Mouse (Mus musculus): ENCODE results near the gene Ndufs7. TPM values are rescaled to one million over a fixed set of nuclear protein-coding genes. Genes with fewer than 3 reads are reported as not detected.

Gene Ndufs7
- polyA plus RNA-seq, 1 experiment from 2014 or later, result 265 TPM

- H3K4me3 ChIP-seq (replicated peaks), result no peak overlapping the region
- H3K36me3 ChIP-seq, result peaks cover 29% of the 10 kb centered on the region
- ATAC-seq, result no peak
- no peaks in the 10 kb centered on the region for H3K27me3 ChIP-seq
- H3K9ac ChIP-seq (replicated peaks), result peak overlapping the region; percentile 53
- H3K4me1 ChIP-seq (replicated peaks), result peaks cover 68% of the 10 kb centered on the region
- 0 out of 2 replicates have a peak overlapping the region, but pooled peaks have one; percentile 30 for H3K27ac ChIP-seq
- H3K9me3 ChIP-seq, result no peaks in the 10 kb centered on the region
- H3K4me2 ChIP-seq (replicated peaks), result no peak overlapping the region
- 100% methylated on average over 2 of the region's 2 CpGs for WGBS
Observed at GRCm38 (mm10) chr10:80270099-80270498, 21.2 kb downstream of the Ndufs7 start.

GRCm38 (mm10) chr10:80270734-80271181 is 21.8 kb downstream of the Ndufs7 start:
- H3K4me3 ChIP-seq (replicated peaks), result no peak overlapping the region
- no peak overlapping the region for H3K4me2 ChIP-seq (replicated peaks)
- no peak for ATAC-seq
- H3K9me3 ChIP-seq, result no peaks in the 10 kb centered on the region
- WGBS, result 76% methylated on average over 6 of the region's 6 CpGs
- H3K36me3 ChIP-seq, result peaks cover 33% of the 10 kb centered on the region
- no peaks in the 10 kb centered on the region for H3K27me3 ChIP-seq
- H3K9ac ChIP-seq (replicated peaks), result peak overlapping the region; percentile 53
- 0 out of 2 replicates have a peak overlapping the region, but pooled peaks have one; percentile 30 for H3K27ac ChIP-seq
- H3K4me1 ChIP-seq (replicated peaks), result peaks cover 65% of the 10 kb centered on the region

- Histone ChIP-seq H3K27ac (no peak overlapping the region), H3K27me3 (no peaks in the 10 kb centered on the region), H3K9ac (replicated peaks) (peak overlapping the region; percentile 53), H3K36me3 (peaks cover 38% of the 10 kb centered on the region), H3K4me2 (replicated peaks) (no peak overlapping the region), H3K4me3 (replicated peaks) (no peak overlapping the region), H3K4me1 (replicated peaks) (peaks cover 59% of the 10 kb centered on the region), H3K9me3 (no peaks in the 10 kb centered on the region)
- ATAC-seq, result no peak
- WGBS, result 89% methylated on average over 5 of the region's 5 CpGs
Observed at GRCm38 (mm10) chr10:80271186-80271843, 22.4 kb downstream of the Ndufs7 start.

- Histone ChIP-seq H3K27ac (no peak overlapping the region), H3K9ac (replicated peaks) (no peak overlapping the region; the same call in 1 of the 2 replicates), H3K9me3 (no peaks in the 10 kb centered on the region), H3K4me1 (replicated peaks) (peaks cover 52% of the 10 kb centered on the region), H3K27me3 (no peaks in the 10 kb centered on the region), H3K36me3 (peaks cover 43% of the 10 kb centered on the region), H3K4me3 (replicated peaks) (no peak overlapping the region), H3K4me2 (replicated peaks) (no peak overlapping the region)
- 91% methylated on average over 8 of the region's 8 CpGs for WGBS
- no peak for ATAC-seq
Observed at GRCm38 (mm10) chr10:80271870-80272585, 23.1 kb downstream of the Ndufs7 start.

- WGBS, result 91% methylated on average over 3 of the region's 3 CpGs
- no peaks in the 10 kb centered on the region for H3K27me3 ChIP-seq
- no peak overlapping the region for H3K4me2 ChIP-seq (replicated peaks)
- peaks cover 50% of the 10 kb centered on the region for H3K36me3 ChIP-seq
- no peaks in the 10 kb centered on the region for H3K9me3 ChIP-seq
- ATAC-seq, result no peak
- H3K4me3 ChIP-seq (replicated peaks), result no peak overlapping the region
- no peak overlapping the region for H3K27ac ChIP-seq
- no peak overlapping the region for H3K9ac ChIP-seq (replicated peaks)
- peaks cover 34% of the 10 kb centered on the region for H3K4me1 ChIP-seq (replicated peaks)
Observed at GRCm38 (mm10) chr10:80273847-80274246, 24.9 kb downstream of the Ndufs7 start.

GRCm38 (mm10) chr10:80276238-80276637 is 27.3 kb downstream of the Ndufs7 start:
- ATAC-seq, result no peak
- Histone ChIP-seq H3K27ac (no peak overlapping the region), H3K4me2 (replicated peaks) (no peak overlapping the region), H3K36me3 (peaks cover 71% of the 10 kb centered on the region), H3K4me3 (replicated peaks) (no peak overlapping the region), H3K9ac (replicated peaks) (no peak overlapping the region), H3K9me3 (no peaks in the 10 kb centered on the region), H3K27me3 (no peaks in the 10 kb centered on the region), H3K4me1 (replicated peaks) (peaks cover 12% of the 10 kb centered on the region)
- WGBS, result 84% methylated on average over 5 of the region's 5 CpGs

GRCm38 (mm10) chr10:80278390-80278789 is 29.5 kb downstream of the Ndufs7 start:
- WGBS, result 96% methylated on average over 9 of the region's 9 CpGs

GRCm38 (mm10) chr10:80279273-80279672 is 30.4 kb downstream of the Ndufs7 start:
- Histone ChIP-seq H3K4me1 (replicated peaks) (peaks cover 10% of the 10 kb centered on the region), H3K27me3 (no peaks in the 10 kb centered on the region), H3K36me3 (peaks cover 89% of the 10 kb centered on the region), H3K9me3 (no peaks in the 10 kb centered on the region), H3K4me3 (replicated peaks) (no peak overlapping the region), H3K4me2 (replicated peaks) (no peak overlapping the region), H3K9ac (replicated peaks) (no peak overlapping the region), H3K27ac (no peak overlapping the region)
- no peak for ATAC-seq
- 93% methylated on average over 12 of the region's 12 CpGs for WGBS

More at GRCm38 (mm10) chr10:80278390-80278789, 29.5 kb downstream of the Ndufs7 start:
- Histone ChIP-seq H3K27ac (no peak overlapping the region), H3K4me2 (replicated peaks) (no peak overlapping the region), H3K9me3 (no peaks in the 10 kb centered on the region), H3K4me1 (replicated peaks) (peaks cover 10% of the 10 kb centered on the region), H3K27me3 (no peaks in the 10 kb centered on the region), H3K4me3 (replicated peaks) (no peak overlapping the region), H3K9ac (replicated peaks) (no peak overlapping the region), H3K36me3 (peaks cover 88% of the 10 kb centered on the region)
- no peak for ATAC-seq

- Histone ChIP-seq H3K9me3 (no peaks in the 10 kb centered on the region), H3K27ac (no peak overlapping the region), H3K4me1 (replicated peaks) (peaks cover 10% of the 10 kb centered on the region), H3K4me3 (replicated peaks) (no peak overlapping the region), H3K36me3 (peaks cover 90% of the 10 kb centered on the region), H3K4me2 (replicated peaks) (no peak overlapping the region), H3K27me3 (no peaks in the 10 kb centered on the region), H3K9ac (replicated peaks) (no peak overlapping the region; the same call in 1 of the 2 replicates)
- 86% methylated on average over 7 of the region's 7 CpGs for WGBS
- no peak for ATAC-seq
Observed at GRCm38 (mm10) chr10:80281304-80281703, 32.4 kb downstream of the Ndufs7 start.

- 0 out of 2 replicates have a peak overlapping the region, but pooled peaks have one; percentile 0 for H3K27ac ChIP-seq
- peaks cover 93% of the 10 kb centered on the region for H3K36me3 ChIP-seq
- H3K4me2 ChIP-seq (replicated peaks), result no peak overlapping the region
- WGBS, result 60% methylated on average over 8 of the region's 8 CpGs
- no peaks in the 10 kb centered on the region for H3K27me3 ChIP-seq
- no peak overlapping the region for H3K9ac ChIP-seq (replicated peaks)
- no peaks in the 10 kb centered on the region for H3K9me3 ChIP-seq
- peaks cover 10% of the 10 kb centered on the region for H3K4me1 ChIP-seq (replicated peaks)
- ATAC-seq, result no peak
- H3K4me3 ChIP-seq (replicated peaks), result no peak overlapping the region
Observed at GRCm38 (mm10) chr10:80281921-80282371, 33.0 kb downstream of the Ndufs7 start.

- Histone ChIP-seq H3K4me1 (replicated peaks) (peaks cover 10% of the 10 kb centered on the region), H3K4me3 (replicated peaks) (no peak overlapping the region), H3K27ac (no peak overlapping the region), H3K4me2 (replicated peaks) (no peak overlapping the region), H3K27me3 (no peaks in the 10 kb centered on the region), H3K36me3 (peaks cover 91% of the 10 kb centered on the region), H3K9ac (replicated peaks) (no peak overlapping the region), H3K9me3 (no peaks in the 10 kb centered on the region)
- no peak for ATAC-seq
- WGBS, result 92% methylated on average over 20 of the region's 20 CpGs
Observed at GRCm38 (mm10) chr10:80282481-80283441, 33.8 kb downstream of the Ndufs7 start.

All from midbrain, embryonic 13.5 days (tissue).